13 mouse cellular contexts compared by ENCODE assay signal in genomic region chr6:72723731-72724385, GRCm38 (mm10).
DNase-seq lines count a peak whose midpoint lies in the region; ATAC-seq lines count a peak whose summit lies in the region.
"Had no signal": no experiment of that assay in that cellular context is flagged by ENCODE, and none has a peak within 500 bp of the region (broad histone marks: within the 10 kb centered on the region; RNA-seq: fewer than 3 reads in every experiment).

No protein-coding gene starts in this region.

- peaks cover 47% of the 10 kb centered on the region for H3K4me1 ChIP-seq in kidney, embryonic 15.5 days
- peaks cover 18% of the 10 kb centered on the region for H3K4me1 ChIP-seq in forebrain, embryonic 16.5 days (replicated peaks; ENCODE audit: control insufficient read depth, insufficient read depth, low read length)

- H3K9me3 ChIP-seq in kidney, embryonic 15.5 days (replicated peaks): no peaks in the 10 kb centered on the region
- no peaks in the 10 kb centered on the region for H3K9me3 ChIP-seq in forebrain, embryonic 16.5 days (ENCODE audit: control insufficient read depth, low read length)
- H3K9me3 ChIP-seq: midbrain, embryonic 15.5 days had no signal

- no peaks in the 10 kb centered on the region for H3K27me3 ChIP-seq in kidney, embryonic 15.5 days
- no peaks in the 10 kb centered on the region for H3K27me3 ChIP-seq in forebrain, embryonic 16.5 days (replicated peaks; ENCODE audit: control insufficient read depth, insufficient read depth, low read length)
- H3K27me3 ChIP-seq: midbrain, embryonic 15.5 days had no signal

- 0 out of 2 replicates have a peak, but pooled peaks have one; percentile 52 for ATAC-seq in kidney, embryonic 15.5 days (replicated peaks; ENCODE audit: low FRiP score)
- ATAC-seq in forebrain, embryonic 16.5 days: peak; percentile 26; the same call in 1 of the 2 replicates
- no peak for ATAC-seq in erythroblast, adult 5-6 weeks (replicated peaks; ENCODE audit: low FRiP score, poor library complexity, severe bottlenecking)
- ATAC-seq: midbrain, embryonic 15.5 days had no signal

- no peak for DNase-seq in kidney, adult 18-20 months
- peak; percentile 13 for DNase-seq in retina, postnatal 1 day
- no peak for DNase-seq in retina, embryonic 14.5 days (ENCODE audit: low spot score)
- DNase-seq in frontal cortex, postnatal 36 days (ENCODE audit: low spot score in 2 of 2): no peak
- DNase-seq in right cerebral cortex, adult 18-20 months: no peak
- DNase-seq: adrenal gland, postnatal 36 days; gastrocnemius, postnatal 25 days; thymus, postnatal 14 days had no signal

- no peak overlapping the region for H3K4me3 ChIP-seq in kidney, embryonic 15.5 days (replicated peaks)
- no peak overlapping the region for H3K4me3 ChIP-seq in forebrain, embryonic 16.5 days (replicated peaks; ENCODE audit: low read length)
- H3K4me3 ChIP-seq: layer of hippocampus, adult 2 months; midbrain, embryonic 15.5 days had no signal

- H3K36me3 ChIP-seq in kidney, embryonic 15.5 days: no peaks in the 10 kb centered on the region
- no peaks in the 10 kb centered on the region for H3K36me3 ChIP-seq in forebrain, embryonic 16.5 days (ENCODE audit: control insufficient read depth, insufficient read depth)
- H3K36me3 ChIP-seq: midbrain, embryonic 15.5 days had no signal

- 68% methylated on average over 15 of the region's 15 CpGs for WGBS in kidney, embryonic 15.5 days
- 42% methylated on average over 15 of the region's 15 CpGs for WGBS in forebrain, embryonic 16.5 days

- no peak overlapping the region for H3K4me2 ChIP-seq in kidney, embryonic 15.5 days
- H3K4me2 ChIP-seq in forebrain, embryonic 16.5 days (ENCODE audit: low read length): no peak overlapping the region
- H3K4me2 ChIP-seq: midbrain, embryonic 15.5 days had no signal

- peak overlapping the region; percentile 70; the same call in 1 of the 2 replicates for H3K27ac ChIP-seq in kidney, embryonic 15.5 days
- H3K27ac ChIP-seq in forebrain, embryonic 16.5 days (ENCODE audit: low read length): no peak overlapping the region
- H3K27ac ChIP-seq: layer of hippocampus, adult 2 months; midbrain, embryonic 15.5 days had no signal

- no peak overlapping the region for H3K9ac ChIP-seq in kidney, embryonic 15.5 days
- 0 out of 2 replicates have a peak overlapping the region, but pooled peaks have one; percentile 3 for H3K9ac ChIP-seq in forebrain, embryonic 16.5 days (replicated peaks; ENCODE audit: low read depth, low read length)
- H3K9ac ChIP-seq: midbrain, embryonic 15.5 days had no signal
